Mouse (Mus musculus) forebrain, embryonic 13.5 days (tissue): ENCODE measurements around the gene Polr2c. TPM values are rescaled to one million over a fixed set of nuclear protein-coding genes. Genes with fewer than 3 reads are reported as not detected.
A peak's percentile ranks its signal among the peaks of the same experiment; 100 is the strongest.

ENCODE experiments used
- ATAC-seq: fragments of 200-750 bp; cut with Nextera tagmentation; 2 replicates; pipeline ENCODE4 v1.8.0; 2017
- H3K27ac ChIP-seq: fragments of 300-500 bp; sonication (generic); 2 replicates; pipeline ENCODE4 v1.5.1; 2015; ENCODE audit warnings: inconsistent platforms, mild to moderate bottlenecking, moderate library complexity
- H3K27me3 ChIP-seq: fragments of 300-500 bp; sonication (generic); 2 replicates; pipeline ENCODE4 v1.6.1; 2015; ENCODE audit warnings: mild to moderate bottlenecking, inconsistent platforms
- H3K36me3 ChIP-seq: fragments of 300-500 bp; sonication (generic); 2 replicates; pipeline ENCODE4 v1.6.1; 2015; ENCODE audit warnings: mild to moderate bottlenecking, inconsistent platforms; ENCODE audit not compliant: poor library complexity, severe bottlenecking
- H3K4me1 ChIP-seq: fragments of 300-500 bp; sonication (generic); 2 replicates; pipeline ENCODE4 v1.6.1; 2015; ENCODE audit warnings: inconsistent platforms
- H3K4me2 ChIP-seq: fragments of 300-500 bp; sonication (generic); 2 replicates; pipeline ENCODE4 v1.6.1; 2015; ENCODE audit warnings: inconsistent platforms, mild to moderate bottlenecking, moderate library complexity
- H3K4me3 ChIP-seq: fragments of 300-500 bp; sonication (generic); 2 replicates; pipeline ENCODE4 v1.5.1; 2015; ENCODE audit warnings: mild to moderate bottlenecking, inconsistent platforms
- H3K9ac ChIP-seq: fragments of 300-500 bp; sonication (generic); 2 replicates; pipeline ENCODE4 v1.6.1; 2015; ENCODE audit warnings: mild to moderate bottlenecking, inconsistent platforms
- H3K9me3 ChIP-seq: fragments of 300-500 bp; sonication (generic); replicated peaks from 2 replicates; pipeline ENCODE4 v1.6.1; 2016; ENCODE audit warnings: inconsistent platforms
- WGBS: fragments of 180-500 bp; shearing (Covaris S2); methylation state at CpG from one replicate; pipeline ENCODE4 v1.1.7; 2015; 5-methylcytosine and 5-hydroxymethylcytosine counted together
- polyA plus RNA-seq: library from polyadenylated mRNA; unstranded; fragments of >200 nt; fragmentation: Nextera tagmentation; extraction: Ambion mirVana; gene quantifications from 2 replicates; pipeline ENCODE4 v1.2.1, GENCODE M21; 2015

Gene Polr2c
- polyA plus RNA-seq, 1 experiment from 2014 or later = 170 TPM

- H3K9ac ChIP-seq = peak within 1 kb of the TSS; percentile 75
- WGBS = 2% methylated on average over 35 of the region's 51 CpGs
- peaks cover 32% of the 10 kb centered on the region for H3K27me3 ChIP-seq
- peaks cover 57% of the 10 kb centered on the region for H3K4me1 ChIP-seq
- peak within 1 kb of the TSS; percentile 51; the same call in 1 of the 2 replicates for H3K27ac ChIP-seq
- H3K4me2 ChIP-seq = peak within 1 kb of the TSS; percentile 82
- H3K4me3 ChIP-seq = peak within 1 kb of the TSS; percentile 62
- no peaks in the 10 kb centered on the region for H3K9me3 ChIP-seq
- no peaks in the 10 kb centered on the region for H3K36me3 ChIP-seq
- peak; percentile 31 for ATAC-seq
Observed at GRCm38 (mm10) chr8:94917851-94918495, 60.7 kb downstream of the Polr2c start, which contains the start of gene Ccdc102a. TSS of gene Ccdc102a (minus strand) at chr8:94918098.

DNA sequence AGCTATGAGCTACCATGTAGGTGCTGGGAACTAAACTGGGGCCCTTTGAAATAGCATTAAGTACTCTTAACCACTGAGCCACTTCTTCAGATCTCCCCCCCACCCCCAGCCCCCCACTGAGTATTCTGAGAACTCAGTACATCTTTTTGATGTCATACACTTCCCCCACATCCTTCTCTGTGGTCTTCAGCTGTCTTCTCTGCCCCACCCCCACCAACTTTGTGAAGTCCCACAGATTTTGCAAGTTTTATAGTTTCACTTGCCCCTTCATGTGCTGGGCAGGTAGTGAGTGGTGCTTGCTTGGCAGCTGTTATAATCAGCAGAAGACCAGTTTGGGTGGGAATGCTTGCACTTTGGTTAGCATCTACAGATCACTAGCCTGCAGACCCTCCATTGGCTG is 62.0 kb downstream of the Polr2c start:
- Histone ChIP-seq H3K4me2 (no peak overlapping the region), H3K36me3 (no peaks in the 10 kb centered on the region), H3K4me3 (no peak overlapping the region), H3K9ac (no peak overlapping the region), H3K9me3 (no peaks in the 10 kb centered on the region), H3K27me3 (peaks cover 19% of the 10 kb centered on the region), H3K4me1 (peaks cover 44% of the 10 kb centered on the region), H3K27ac (no peak overlapping the region)
- ATAC-seq = no peak

DNA sequence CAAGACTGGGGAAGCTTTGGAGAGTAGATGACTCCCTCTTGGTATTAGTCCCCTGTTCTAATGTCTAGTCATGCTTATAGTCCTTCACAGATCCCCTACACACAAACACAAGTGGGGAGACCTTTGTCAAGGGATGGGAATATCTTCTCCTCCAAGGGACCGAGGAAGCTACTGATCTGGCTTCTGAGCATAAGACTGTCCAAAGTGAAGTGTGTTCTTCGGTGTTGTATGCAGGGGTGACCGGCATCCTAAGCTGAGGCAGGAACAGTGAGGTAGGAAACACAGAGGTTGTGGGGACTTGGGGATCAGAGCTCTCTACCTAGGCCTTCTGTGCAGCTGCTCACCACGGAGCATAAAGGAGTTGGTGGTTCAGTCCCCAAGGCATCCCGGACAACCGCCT is 64.9 kb downstream of the Polr2c start:
- Histone ChIP-seq H3K4me3 (no peak overlapping the region), H3K9ac (no peak overlapping the region), H3K4me1 (peaks cover 19% of the 10 kb centered on the region), H3K4me2 (no peak overlapping the region), H3K27me3 (peaks cover 9% of the 10 kb centered on the region; the same call in 1 of the 2 replicates), H3K36me3 (no peaks in the 10 kb centered on the region), H3K27ac (no peak overlapping the region), H3K9me3 (no peaks in the 10 kb centered on the region)
- no peak for ATAC-seq
- 76% methylated on average over 6 of the region's 6 CpGs for WGBS

DNA sequence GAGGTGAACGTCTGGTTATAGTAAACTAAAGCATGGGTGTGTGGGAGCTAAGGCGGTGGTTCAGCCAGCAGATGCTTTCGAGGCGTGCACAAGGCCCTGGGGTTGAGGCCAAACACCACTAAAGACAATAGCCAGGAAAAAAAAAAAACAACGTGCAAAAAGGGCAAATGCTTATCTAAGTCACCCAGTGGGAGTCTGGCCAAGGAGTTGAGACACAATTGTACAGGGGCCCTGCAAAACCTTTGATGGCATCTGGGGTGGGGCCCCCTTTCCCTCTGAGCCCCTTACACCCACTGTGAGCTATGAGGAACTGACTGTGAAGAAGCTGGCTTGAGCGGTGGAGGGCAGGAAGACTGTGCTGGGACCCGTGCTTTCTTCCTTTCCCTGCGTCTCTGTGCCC is 65.4 kb downstream of the Polr2c start:
- H3K9ac ChIP-seq = no peak overlapping the region
- no peaks in the 10 kb centered on the region for H3K9me3 ChIP-seq
- H3K4me1 ChIP-seq = peaks cover 15% of the 10 kb centered on the region
- H3K27ac ChIP-seq = no peak overlapping the region
- no peaks in the 10 kb centered on the region for H3K36me3 ChIP-seq
- peaks cover 9% of the 10 kb centered on the region; the same call in 1 of the 2 replicates for H3K27me3 ChIP-seq
- no peak for ATAC-seq
- no peak overlapping the region for H3K4me2 ChIP-seq
- H3K4me3 ChIP-seq = no peak overlapping the region
- 33% methylated on average over 8 of the region's 8 CpGs for WGBS

Other genes with a start within 250 kb of the Polr2c start
- 254 and 265 TPM in 2 replicates for gene Arl2bp, start 190.8 kb upstream of the Polr2c start, polyA plus RNA-seq
- gene Pllp, start 161.2 kb upstream of the Polr2c start, polyA plus RNA-seq = 0.55 and 0.63 TPM in 2 replicates
- gene Ccl22, start 111.9 kb upstream of the Polr2c start, polyA plus RNA-seq = not detected in 2 replicates
- 6.9 and 8.6 TPM in 2 replicates for gene Cx3cl1, start 85.4 kb upstream of the Polr2c start, polyA plus RNA-seq
- gene Ccl17, start 47.0 kb upstream of the Polr2c start, polyA plus RNA-seq = not detected in 2 replicates
- gene Coq9, start 19.1 kb upstream of the Polr2c start, polyA plus RNA-seq = 55.0 and 60.8 TPM in 2 replicates
- 162 and 176 TPM in 2 replicates for gene Ciapin1, start 19.1 kb upstream of the Polr2c start, polyA plus RNA-seq
- 38.2 and 39.2 TPM in 2 replicates for gene Dok4, start 18.9 kb downstream of the Polr2c start, polyA plus RNA-seq
- gene Ccdc102a, start 60.6 kb downstream of the Polr2c start, polyA plus RNA-seq = 5.6 TPM in 2 replicates
- 0.19 TPM in 1 of 2 replicates, not detected in the other for gene Adgrg5, start 66.2 kb downstream of the Polr2c start, polyA plus RNA-seq
- gene Adgrg1, start 117.3 kb downstream of the Polr2c start, polyA plus RNA-seq = 156 and 178 TPM in 2 replicates
- gene Adgrg3, start 160.2 kb downstream of the Polr2c start, polyA plus RNA-seq = 0.79 and 1.0 TPM in 2 replicates
- 0.49 and 1.0 TPM in 2 replicates for gene Drc7, start 197.7 kb downstream of the Polr2c start, polyA plus RNA-seq
- gene Katnb1, start 223.7 kb downstream of the Polr2c start, polyA plus RNA-seq = 37.2 and 40.0 TPM in 2 replicates